Mouse (Mus musculus) kidney, adult 8-10 months (tissue): ENCODE data around the gene Rsph3b.
A peak's percentile ranks its signal among the peaks of the same experiment; 100 is the strongest.

Experiments
- DNase-seq, 2 experiments: peaks; one replicate each; pipeline ENCODE4 v3.0.0; 2022

The Rsph3b gene

DNA sequence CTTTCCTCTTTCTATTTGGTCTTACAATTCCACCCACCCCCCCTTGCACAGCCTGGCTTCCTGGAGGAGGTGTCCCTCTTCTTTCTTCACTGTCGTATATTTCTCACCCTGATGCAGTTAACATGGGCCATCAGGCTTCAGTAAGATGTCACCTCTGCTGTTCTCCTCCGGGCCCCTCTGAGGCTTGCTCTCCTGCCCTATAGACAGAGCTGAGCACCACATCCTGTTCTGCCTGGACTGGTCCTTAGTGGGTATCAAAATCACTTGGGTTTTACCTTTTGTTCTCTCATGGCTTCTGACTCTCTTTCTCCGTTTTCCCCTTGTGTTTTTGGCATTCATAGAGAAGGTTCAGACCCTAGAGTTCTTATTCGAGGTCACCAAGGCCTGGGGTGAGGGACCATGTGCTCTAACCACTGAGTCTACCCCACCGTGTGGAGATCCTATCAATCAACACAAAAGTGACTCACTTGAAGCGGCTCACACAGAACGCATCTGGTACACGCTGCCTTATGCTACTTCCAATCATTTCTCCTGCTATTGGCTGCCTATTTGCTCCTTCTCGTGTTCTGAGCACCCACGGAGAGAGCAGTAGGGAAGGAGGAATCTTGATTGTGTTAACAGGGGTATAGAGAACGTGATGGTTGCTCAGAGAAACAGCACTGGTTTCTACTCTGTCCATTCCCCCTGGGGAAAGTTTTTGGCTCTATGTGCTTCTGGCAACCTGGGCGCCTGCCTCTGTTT is 86.3 kb downstream of the Rsph3b start:
- no peak for DNase-seq

DNA sequence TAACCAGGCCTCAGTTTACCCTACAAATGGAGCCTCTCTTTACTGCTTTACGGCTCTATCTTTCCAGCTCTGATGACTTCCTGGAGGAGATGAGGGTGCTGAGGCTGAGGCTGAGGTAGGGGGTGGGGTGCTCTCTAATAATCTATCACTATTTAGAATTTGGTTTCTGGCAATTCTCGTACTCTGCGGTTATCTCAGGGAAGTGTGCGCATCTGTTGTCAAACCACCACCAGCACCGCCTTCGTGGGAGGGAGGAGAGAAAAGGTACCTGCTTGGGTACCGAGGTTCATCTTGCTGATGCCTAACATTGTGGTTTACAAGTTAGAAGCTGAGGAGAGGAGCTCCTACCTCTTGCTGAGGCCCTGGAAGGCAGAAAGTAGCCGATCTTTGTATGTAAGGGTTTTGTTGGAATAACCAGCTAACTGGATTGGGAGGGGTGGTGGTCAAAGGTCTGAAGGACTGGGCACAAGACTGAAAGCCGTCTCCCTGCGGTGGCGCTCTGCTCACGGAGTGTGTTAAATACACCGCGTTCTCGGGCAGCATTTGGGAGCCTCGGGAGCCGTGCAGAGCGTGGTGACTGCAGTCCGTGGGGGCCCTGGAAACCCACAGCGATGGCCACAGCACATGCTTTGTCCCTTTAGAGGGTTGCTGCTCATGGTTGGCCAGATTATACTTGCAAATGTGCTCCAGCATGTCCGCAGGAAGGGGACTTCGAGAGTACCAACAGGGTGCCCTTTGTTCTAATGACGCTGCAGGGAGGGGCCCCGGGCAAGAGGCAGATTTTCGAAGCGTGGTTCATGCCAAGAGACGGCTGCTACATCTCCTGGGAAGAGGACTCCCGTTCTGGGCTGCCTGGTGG is 87.1 kb downstream of the Rsph3b start:
- DNase-seq = peak; percentile 84

GRCm38 (mm10) chr17:6860491-6860897 is 88.0 kb downstream of the Rsph3b start:
- peak; percentile 37 to 44 for DNase-seq

GRCm38 (mm10) chr17:6860067-6860466 is 88.4 kb downstream of the Rsph3b start:
- no peak for DNase-seq
